Mouse (Mus musculus) G1E (cell line): ENCODE data around the gene Ccdc14. TPM values are rescaled to one million over a fixed set of nuclear protein-coding genes. Genes with fewer than 3 reads are reported as not detected.
"Not testable (repeated sequence)": the region's sequence is repeated elsewhere in the genome, so short reads cannot be mapped to it uniquely, and the experiment has no call there.

Experiments
- ATAC-seq: 2 replicates; pipeline ENCODE4 v1.8.0; 2016; ENCODE audit warnings: mild to moderate bottlenecking; ENCODE audit not compliant: insufficient number of reproducible peaks, poor library complexity, low FRiP score, severe bottlenecking; ENCODE audit errors: extremely low read depth
- DNase-seq: peaks from one replicate; pipeline ENCODE4 v3.0.0; 2012; ENCODE audit warnings: low spot score
- H3K27me3 ChIP-seq: 2 replicates; pipeline ENCODE4 v1.6.1; 2012; ENCODE audit warnings: mild to moderate bottlenecking, low read length, inconsistent platforms; ENCODE audit not compliant: insufficient read depth
- H3K36me3 ChIP-seq: replicated peaks from 2 replicates; pipeline ENCODE3; 2012; ENCODE audit warnings: mild to moderate bottlenecking, inconsistent platforms
- H3K4me1 ChIP-seq: 2 replicates; pipeline ENCODE4 v1.6.1; 2012; ENCODE audit warnings: low read depth, low read length, inconsistent platforms, mixed read lengths; ENCODE audit not compliant: insufficient read depth
- H3K4me3 ChIP-seq: 2 replicates; pipeline ENCODE4 v1.5.1; 2012; ENCODE audit warnings: low read depth, mild to moderate bottlenecking, inconsistent platforms, low read length, moderate library complexity, mixed read lengths
- H3K9me3 ChIP-seq: replicated peaks from 2 replicates; pipeline ENCODE4 v1.6.1; 2012; ENCODE audit warnings: inconsistent platforms
- CTCF ChIP-seq: IDR thresholded peaks from 2 replicates; pipeline ENCODE4 v1.5.1; 2012; ENCODE audit warnings: low read depth, low read length, inconsistent platforms, mixed read lengths
- GATA1 ChIP-seq: IDR thresholded peaks from 2 replicates; pipeline ENCODE4 v1.6.1; 2012; ENCODE audit warnings: borderline replicate concordance, low read length, inconsistent platforms, mixed read lengths
- GATA2 ChIP-seq: IDR thresholded peaks from 2 replicates; pipeline ENCODE4 v1.6.1; 2012; ENCODE audit warnings: low read depth, low read length, inconsistent platforms, borderline replicate concordance
- POLR2AphosphoS5 ChIP-seq: IDR thresholded peaks from 2 replicates; pipeline ENCODE4 v1.6.1; 2012; ENCODE audit warnings: low read depth, low read length, inconsistent platforms; ENCODE audit not compliant: insufficient replicate concordance
- TAL1 ChIP-seq: conservative IDR thresholded peaks from 2 replicates; pipeline ENCODE4 v1.6.1; 2012; ENCODE audit warnings: low read depth, low read length, inconsistent platforms, mixed read lengths
- polyA plus RNA-seq: library from polyadenylated mRNA; stranded (reverse); fragments of >175 nt; gene quantifications from 2 replicates; pipeline ENCODE4 v1.2.3, GENCODE M21; 2012
- total RNA-seq, 2 experiments: library from RNA; stranded (forward) in 1 of 2; stranded (reverse) in 1 of 2; fragments of 200-1000 nt in 1 of 2; fragments of >200 nt in 1 of 2; fragmentation: Nextera tagmentation in 1 of 2; gene quantifications; 2 replicates each; pipeline ENCODE4 v1.2.3; 2014 to 2017

Ccdc14 gene
- total and polyA plus RNA-seq, 3 experiments = 1.3 to 27.4 (median 25.6) TPM

- Histone ChIP-seq H3K4me1 (no peaks in the 10 kb centered on the region; the same call in 1 of the 2 replicates), H3K27me3 (peaks cover 18% of the 10 kb centered on the region), H3K4me3 (no peak overlapping the region), H3K36me3 (no peaks in the 10 kb centered on the region), H3K9me3 (no peaks in the 10 kb centered on the region)
- ATAC-seq (no peak), DNase-seq (no peak)
- TF ChIP-seq GATA1 (no peak), GATA2 (no peak), POLR2AphosphoS5 (no peak), CTCF (no peak), TAL1 (no peak)
Observed at GRCm38 (mm10) chr16:34681823-34682222, 8.6 kb upstream of the Ccdc14 start.

GRCm38 (mm10) chr16:34689879-34690278 is 537 bp upstream of the Ccdc14 start:
- ATAC-seq (no peak), DNase-seq (no peak)
- TF ChIP-seq GATA2 (no peak), TAL1 (no peak)
- H3K27me3 ChIP-seq = peaks cover 9% of the 10 kb centered on the region
- no peaks in the 10 kb centered on the region for H3K9me3 ChIP-seq
- peaks cover 33% of the 10 kb centered on the region for H3K4me1 ChIP-seq
- H3K36me3 ChIP-seq = peaks cover 3% of the 10 kb centered on the region
- H3K4me3 ChIP-seq = no peak overlapping the region; the same call in 1 of the 2 replicates

- ATAC-seq = no peak
Observed at GRCm38 (mm10) chr16:34691156-34691555, 740 bp downstream of the Ccdc14 start.

GRCm38 (mm10) chr16:34694477-34694876 is 4.1 kb downstream of the Ccdc14 start:
- no peak for DNase-seq
- Histone ChIP-seq H3K36me3 (peaks cover 40% of the 10 kb centered on the region), H3K4me3 (no peak overlapping the region), H3K9me3 (no peaks in the 10 kb centered on the region), H3K4me1 (peaks cover 41% of the 10 kb centered on the region), H3K27me3 (no peaks in the 10 kb centered on the region)
- TF ChIP-seq GATA2 = no peak
- TF ChIP-seq CTCF = no peak
- no peak for TF ChIP-seq GATA1
- no peak for TF ChIP-seq POLR2AphosphoS5
- no peak for TF ChIP-seq TAL1
- peak; percentile 52 for ATAC-seq

More at GRCm38 (mm10) chr16:34691156-34691555, 740 bp downstream of the Ccdc14 start:
- peak; percentile 16 for DNase-seq
- Histone ChIP-seq H3K4me1 (peaks cover 39% of the 10 kb centered on the region), H3K27me3 (0 out of 2 replicates have a peak, but pooled peaks cover 2% of the 10 kb centered on the region), H3K4me3 (peak overlapping the region; percentile 77), H3K36me3 (peaks cover 15% of the 10 kb centered on the region), H3K9me3 (no peaks in the 10 kb centered on the region)
- TF ChIP-seq POLR2AphosphoS5 (no peak), CTCF (no peak), GATA2 (no peak), GATA1 (no peak), TAL1 (no peak)

- not testable (repeated sequence) for DNase-seq, H3K4me3 ChIP-seq, ATAC-seq, H3K9me3 ChIP-seq, H3K27me3 ChIP-seq
- Histone ChIP-seq H3K36me3 (peaks cover 65% of the 10 kb centered on the region), H3K4me1 (peaks cover 22% of the 10 kb centered on the region)
Observed at GRCm38 (mm10) chr16:34698721-34699120, 8.3 kb downstream of the Ccdc14 start.

GRCm38 (mm10) chr16:34700165-34700827 is 9.9 kb downstream of the Ccdc14 start:
- TF ChIP-seq GATA1 (no peak), CTCF (peak; percentile 47)
- peaks cover 7% of the 10 kb centered on the region for H3K4me1 ChIP-seq
- ATAC-seq = peak; percentile 54
- no peaks in the 10 kb centered on the region for H3K27me3 ChIP-seq
- H3K4me3 ChIP-seq = peak overlapping the region; percentile 44
- no peaks in the 10 kb centered on the region for H3K9me3 ChIP-seq
- DNase-seq = peak; percentile 33
- peaks cover 72% of the 10 kb centered on the region for H3K36me3 ChIP-seq

GRCm38 (mm10) chr16:34700828-34701216 is 10.4 kb downstream of the Ccdc14 start:
- Histone ChIP-seq H3K9me3 (no peaks in the 10 kb centered on the region), H3K27me3 (no peaks in the 10 kb centered on the region), H3K4me3 (no peak overlapping the region), H3K36me3 (peaks cover 73% of the 10 kb centered on the region), H3K4me1 (peaks cover 6% of the 10 kb centered on the region; the same call in 1 of the 2 replicates)
- DNase-seq (no peak), ATAC-seq (no peak)
- TF ChIP-seq GATA2 = no peak
- no peak for TF ChIP-seq POLR2AphosphoS5
- no peak for TF ChIP-seq CTCF
- no peak for TF ChIP-seq GATA1
- no peak for TF ChIP-seq TAL1
